Mouse (Mus musculus): ENCODE data around the gene Scamp2.

The Scamp2 gene

DNA sequence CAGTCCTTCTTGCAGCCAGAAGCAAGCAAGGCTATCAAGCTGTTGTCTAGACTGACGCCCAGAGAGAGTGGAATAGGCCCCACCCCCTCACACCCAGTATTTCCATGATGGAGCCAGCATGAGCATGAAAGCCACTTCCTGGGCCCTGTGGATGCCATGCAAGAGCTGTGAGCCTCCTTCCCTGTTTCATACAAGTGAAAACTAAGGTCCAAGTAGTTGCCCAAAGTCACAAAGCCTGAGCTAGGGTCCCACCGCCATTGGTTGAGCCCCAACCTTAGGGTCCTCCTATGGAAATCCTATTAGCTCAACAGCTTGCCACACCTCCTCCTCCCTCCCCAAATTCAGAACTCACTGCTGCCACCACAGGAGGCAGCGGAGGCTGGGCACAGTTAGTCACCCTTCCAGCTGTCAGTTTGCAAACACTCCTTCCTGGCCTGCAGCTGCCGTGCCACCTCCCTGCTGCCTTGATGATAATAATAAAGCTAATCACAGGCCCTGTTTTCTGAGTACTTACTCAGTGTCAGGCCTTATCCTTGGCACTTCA lies 72.8 kb downstream of the Scamp2 start:
- peak; percentile 56 to 67 for DNase-seq

DNA sequence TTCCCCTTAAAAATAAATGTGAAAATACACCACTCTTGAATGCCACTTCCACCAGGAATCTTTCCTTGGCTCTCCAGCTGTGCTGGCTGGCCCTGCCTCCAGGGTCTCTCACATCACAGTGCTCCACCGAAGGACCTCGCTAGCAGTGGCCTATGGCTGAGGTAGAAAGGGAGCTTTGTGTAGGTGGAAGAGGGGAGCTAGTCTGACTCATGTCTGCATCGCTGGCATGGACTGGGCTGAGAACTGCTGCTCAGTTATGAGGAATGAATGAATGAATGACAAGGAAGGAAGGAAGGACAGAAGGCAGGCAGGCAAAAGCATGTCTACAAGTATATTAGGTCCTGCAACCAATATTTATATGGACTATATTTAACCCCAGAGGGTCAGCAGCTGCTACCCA lies 76.5 kb downstream of the Scamp2 start:
- peak in 1 of 2 experiments; percentile 9 for DNase-seq

- peak in 1 of 2 experiments; percentile 50 for DNase-seq
Observed at GRCm38 (mm10) chr9:57637741-57638322, 77.1 kb downstream of the Scamp2 start.

Data from thymus, postnatal 36 days (tissue).